Mouse (Mus musculus) liver, postnatal 0 days (tissue): ENCODE measurements around the gene Ptma.
A peak's percentile ranks its signal among the peaks of the same experiment; 100 is the strongest.

ENCODE experiments used
- CTCF ChIP-seq: sonication (generic); IDR thresholded peaks from 2 replicates; pipeline ENCODE4 v1.5.1; 2016; ENCODE audit warnings: antibody characterized with exemption, low read depth
- EP300 ChIP-seq: IDR thresholded peaks from 2 replicates; pipeline ENCODE4 v1.6.1; 2016; ENCODE audit warnings: antibody characterized with exemption, low read depth, mild to moderate bottlenecking

DNA sequence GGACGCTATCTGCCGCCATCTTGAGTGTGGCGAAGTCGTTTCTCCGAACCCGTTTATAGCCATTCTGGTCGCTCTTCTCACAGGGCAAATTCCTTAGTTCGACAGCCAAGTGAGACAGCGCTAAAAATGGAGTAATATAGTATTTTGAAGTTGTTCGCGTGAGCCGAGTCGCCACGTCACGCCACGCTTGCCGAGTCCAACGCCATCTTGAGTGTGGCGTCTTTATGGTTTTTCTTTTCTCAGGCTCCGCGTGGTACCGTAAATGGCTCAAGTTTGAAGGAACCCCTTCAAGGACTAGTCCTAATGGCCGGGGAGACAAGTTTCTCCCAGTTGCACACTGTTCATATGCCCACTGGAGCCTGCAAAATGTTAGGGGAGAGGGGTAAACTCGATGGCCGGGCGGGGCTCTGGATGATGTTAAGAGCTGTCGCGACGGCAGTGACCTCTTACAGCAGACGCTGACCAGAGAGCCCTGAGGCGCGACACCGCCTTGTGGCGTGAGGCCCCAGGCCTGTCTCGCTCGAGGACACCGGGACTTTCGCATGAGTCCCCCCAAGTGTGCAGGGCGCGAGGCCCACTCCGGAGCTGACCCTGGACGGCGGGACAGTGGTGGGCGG lies 919 bp upstream of the Ptma start:
- TF ChIP-seq CTCF (no peak), EP300 (peak; percentile 60; the same call in 1 of the 2 replicates)
